Comparison of ENCODE assay signal across 9 mouse cellular contexts in the genomic region with DNA sequence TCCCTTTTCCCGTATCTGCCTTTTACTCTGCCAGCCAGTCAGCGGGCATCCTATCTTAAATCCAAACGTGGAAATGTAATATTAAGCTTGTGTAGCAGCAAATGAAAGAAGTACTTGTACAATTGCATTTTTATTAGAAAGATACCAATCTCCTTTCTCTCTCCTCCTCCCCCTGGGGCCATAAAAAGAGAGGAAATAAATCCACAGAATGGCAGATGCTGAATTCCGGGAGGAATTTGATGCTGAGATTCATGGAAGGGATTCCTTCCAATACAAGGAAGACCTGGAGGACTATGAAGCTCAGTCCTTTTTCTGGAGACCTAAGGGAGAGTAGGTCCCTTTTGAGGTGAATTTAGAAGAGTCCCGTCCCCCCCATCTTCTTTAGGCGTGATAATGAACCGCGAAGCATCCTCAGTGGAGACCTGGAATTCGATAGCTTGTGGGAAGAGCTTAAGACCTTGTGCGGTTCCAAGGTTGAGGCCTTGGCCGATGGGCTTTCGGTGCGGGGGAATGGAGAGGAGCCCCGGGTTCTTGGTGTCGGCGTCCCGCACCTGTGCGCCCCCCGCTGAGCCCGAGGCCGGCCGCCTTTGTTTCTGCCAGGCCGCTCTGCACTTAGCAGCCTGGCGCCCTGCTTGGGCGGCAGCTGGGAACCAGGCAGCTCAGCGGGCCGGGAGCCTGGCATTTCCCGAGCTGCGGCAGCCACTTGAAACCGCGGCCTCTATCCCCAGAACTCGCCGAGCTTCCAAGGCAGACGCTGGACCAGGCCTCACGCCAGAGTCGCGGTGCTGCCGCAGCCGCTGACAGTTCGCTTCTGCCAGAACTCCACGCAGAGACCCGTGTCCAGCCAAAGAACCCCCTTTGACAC. TPM values are rescaled to one million over a fixed set of nuclear protein-coding genes. Genes with fewer than 3 reads are reported as not detected.
DNase-seq lines count a peak whose midpoint lies in the region; ATAC-seq and TF ChIP-seq lines count a peak whose summit lies in the region.
"Had no signal": no experiment of that assay in that cellular context is flagged by ENCODE, and none has a peak within 500 bp of the region (broad histone marks: within the 10 kb centered on the region; RNA-seq: fewer than 3 reads in every experiment).

No protein-coding gene starts in this region.

- H3K36me3 ChIP-seq in lung, embryonic 14.5 days (ENCODE audit: insufficient read depth), result peaks cover 10% of the 10 kb centered on the region
- H3K36me3 ChIP-seq in intestine, embryonic 16.5 days (ENCODE audit: control insufficient read depth, insufficient read depth, low read length), result no peaks in the 10 kb centered on the region
- H3K36me3 ChIP-seq in neural tube, embryonic 15.5 days, result no peaks in the 10 kb centered on the region

- WGBS in lung, embryonic 14.5 days, result 3% methylated on average over 42 of the region's 42 CpGs
- 40% methylated on average over 42 of the region's 42 CpGs for WGBS in intestine, embryonic 16.5 days
- WGBS in neural tube, embryonic 15.5 days, result 8% methylated on average over 42 of the region's 42 CpGs

- ATAC-seq in lung, embryonic 14.5 days (ENCODE audit: insufficient read depth), result no peak
- no peak for ATAC-seq in intestine, embryonic 16.5 days
- no peak for ATAC-seq in neural tube, embryonic 15.5 days (ENCODE audit: low FRiP score)
- ATAC-seq in megakaryocyte-erythroid progenitor cell, adult 5-6 weeks (replicated peaks; ENCODE audit: low FRiP score, low TSS enrichment, poor library complexity, severe bottlenecking), result no peak

- H3K4me2 ChIP-seq in lung, embryonic 14.5 days, result peak overlapping the region; percentile 79
- peak overlapping the region; percentile 69 for H3K4me2 ChIP-seq in intestine, embryonic 16.5 days (ENCODE audit: low read depth, low read length)
- peak overlapping the region; percentile 86 for H3K4me2 ChIP-seq in neural tube, embryonic 15.5 days

- H3K9ac ChIP-seq in lung, embryonic 14.5 days, result peak overlapping the region; percentile 91
- peak overlapping the region; percentile 71 for H3K9ac ChIP-seq in intestine, embryonic 16.5 days (ENCODE audit: low read depth, low read length)
- H3K9ac ChIP-seq in neural tube, embryonic 15.5 days (replicated peaks), result peak overlapping the region; percentile 21

- H3K9me3 ChIP-seq in lung, embryonic 14.5 days (ENCODE audit: low read depth, low read length), result no peaks in the 10 kb centered on the region
- no peaks in the 10 kb centered on the region for H3K9me3 ChIP-seq in intestine, embryonic 16.5 days (ENCODE audit: control insufficient read depth, low read length)
- H3K9me3 ChIP-seq in neural tube, embryonic 15.5 days (replicated peaks), result no peaks in the 10 kb centered on the region

- H3K4me3 ChIP-seq in lung, embryonic 14.5 days (ENCODE audit: low read depth, low read length), result peak overlapping the region; percentile 71
- H3K4me3 ChIP-seq in intestine, embryonic 16.5 days (ENCODE audit: low read length), result peak overlapping the region; percentile 43
- H3K4me3 ChIP-seq in neural tube, embryonic 15.5 days (replicated peaks), result peak overlapping the region; percentile 28

- TF ChIP-seq CTCF in lung, embryonic 14.5 days (IDR thresholded peaks at IDR 0.05; ENCODE audit: low read depth), result no peak

- H3K4me1 ChIP-seq in lung, embryonic 14.5 days (ENCODE audit: insufficient read depth), result peaks cover 17% of the 10 kb centered on the region
- H3K4me1 ChIP-seq in intestine, embryonic 16.5 days (ENCODE audit: control insufficient read depth, insufficient read depth, low read length), result peaks cover 27% of the 10 kb centered on the region
- H3K4me1 ChIP-seq in neural tube, embryonic 15.5 days, result peaks cover 95% of the 10 kb centered on the region

- H3K27me3 ChIP-seq in lung, embryonic 14.5 days (ENCODE audit: insufficient read depth, low read length), result peaks cover 41% of the 10 kb centered on the region
- H3K27me3 ChIP-seq in intestine, embryonic 16.5 days (replicated peaks; ENCODE audit: control insufficient read depth, insufficient read depth, low read length), result peaks cover 22% of the 10 kb centered on the region
- no peaks in the 10 kb centered on the region for H3K27me3 ChIP-seq in neural tube, embryonic 15.5 days (replicated peaks)

- DNase-seq in embryo, embryonic 10 days (ENCODE audit: low spot score), result peak; percentile 57
- no peak for DNase-seq in embryo, embryonic 10.5 days (ENCODE audit: low spot score)
- DNase-seq in lung, embryonic 14.5 days, result peak; percentile 73
- no peak for DNase-seq in lung, adult 18-20 months
- DNase-seq in cerebellum, adult 11-12 months, result no peak

- H3K27ac ChIP-seq in lung, embryonic 14.5 days (ENCODE audit: low read depth), result peak overlapping the region; percentile 98
- peak overlapping the region; percentile 74 for H3K27ac ChIP-seq in intestine, embryonic 16.5 days (ENCODE audit: low read length)
- peak overlapping the region; percentile 91 for H3K27ac ChIP-seq in neural tube, embryonic 15.5 days (replicated peaks)

RNA-seq across cellular contexts. Expression of a gene that starts 3.8 kb away (rescaled TPM):
- 14.4 and 15.2 TPM in 2 replicates for polyA plus RNA-seq in lung, embryonic 14.5 days (2014; fragmentation: Nextera tagmentation; extraction: Ambion mirVana)
- 5.0 and 5.1 TPM in 2 replicates for polyA plus RNA-seq in intestine, embryonic 16.5 days (2015; fragmentation: Nextera tagmentation; extraction: Ambion mirVana)
- 7.2 and 12.0 TPM in 2 replicates for polyA plus RNA-seq in neural tube, embryonic 15.5 days (2015; fragmentation: Nextera tagmentation; extraction: Ambion mirVana)
- 1.4 TPM in 1 of 2 replicates, not detected in the other for total RNA-seq in megakaryocyte-erythroid progenitor cell, adult 5-6 weeks (2014; fragmentation: Nextera tagmentation)
- total RNA-seq in megakaryocyte-erythroid progenitor cell, adult 5-6 weeks (2017), result not detected in 2 replicates
- total RNA-seq: neutrophil, adult 5-6 weeks had no signal

RNA-seq across cellular contexts. Expression of a gene that starts 8.9 kb away (rescaled TPM):
- 2.3 and 2.6 TPM in 2 replicates for polyA plus RNA-seq in lung, embryonic 14.5 days (2014; fragmentation: Nextera tagmentation; extraction: Ambion mirVana)
- 1.5 TPM in 2 replicates for polyA plus RNA-seq in intestine, embryonic 16.5 days (2015; fragmentation: Nextera tagmentation; extraction: Ambion mirVana)
- 1.4 and 3.0 TPM in 2 replicates for polyA plus RNA-seq in neural tube, embryonic 15.5 days (2015; fragmentation: Nextera tagmentation; extraction: Ambion mirVana)
- not detected in 2 replicates for total RNA-seq in megakaryocyte-erythroid progenitor cell, adult 5-6 weeks (2014; fragmentation: Nextera tagmentation)
- total RNA-seq in megakaryocyte-erythroid progenitor cell, adult 5-6 weeks (2017), result not detected in 2 replicates
- total RNA-seq: neutrophil, adult 5-6 weeks had no signal

RNA-seq across cellular contexts. Expression of a gene that starts 10.3 kb away (rescaled TPM):
- polyA plus RNA-seq in lung, embryonic 14.5 days (2014; fragmentation: Nextera tagmentation; extraction: Ambion mirVana), result 1.8 and 1.9 TPM in 2 replicates
- 0.72 and 0.88 TPM in 2 replicates for polyA plus RNA-seq in intestine, embryonic 16.5 days (2015; fragmentation: Nextera tagmentation; extraction: Ambion mirVana)
- polyA plus RNA-seq in neural tube, embryonic 15.5 days (2015; fragmentation: Nextera tagmentation; extraction: Ambion mirVana), result 1.1 and 1.3 TPM in 2 replicates
- not detected in 2 replicates for total RNA-seq in megakaryocyte-erythroid progenitor cell, adult 5-6 weeks (2014; fragmentation: Nextera tagmentation)
- 0.34 TPM in 1 of 2 replicates, not detected in the other for total RNA-seq in megakaryocyte-erythroid progenitor cell, adult 5-6 weeks (2017)
- total RNA-seq: neutrophil, adult 5-6 weeks had no signal

RNA-seq across cellular contexts. Expression of a gene that starts 23.1 kb away (rescaled TPM):
- polyA plus RNA-seq in lung, embryonic 14.5 days (2014; fragmentation: Nextera tagmentation; extraction: Ambion mirVana), result 7.0 and 7.7 TPM in 2 replicates
- polyA plus RNA-seq in intestine, embryonic 16.5 days (2015; fragmentation: Nextera tagmentation; extraction: Ambion mirVana), result 1.7 and 2.4 TPM in 2 replicates
- 2.3 and 5.7 TPM in 2 replicates for polyA plus RNA-seq in neural tube, embryonic 15.5 days (2015; fragmentation: Nextera tagmentation; extraction: Ambion mirVana)
- 1.9 and 2.2 TPM in 2 replicates for total RNA-seq in megakaryocyte-erythroid progenitor cell, adult 5-6 weeks (2014; fragmentation: Nextera tagmentation)
- total RNA-seq in megakaryocyte-erythroid progenitor cell, adult 5-6 weeks (2017), result 0.46 and 0.66 TPM in 2 replicates
- total RNA-seq: neutrophil, adult 5-6 weeks had no signal

RNA-seq across cellular contexts. Expression of a gene that starts 36.0 kb away (rescaled TPM):
- 58.3 and 58.5 TPM in 2 replicates for polyA plus RNA-seq in lung, embryonic 14.5 days (2014; fragmentation: Nextera tagmentation; extraction: Ambion mirVana)
- 15.3 and 15.5 TPM in 2 replicates for polyA plus RNA-seq in intestine, embryonic 16.5 days (2015; fragmentation: Nextera tagmentation; extraction: Ambion mirVana)
- 26.8 and 73.9 TPM in 2 replicates for polyA plus RNA-seq in neural tube, embryonic 15.5 days (2015; fragmentation: Nextera tagmentation; extraction: Ambion mirVana)
- 1.1 and 2.6 TPM in 2 replicates for total RNA-seq in megakaryocyte-erythroid progenitor cell, adult 5-6 weeks (2014; fragmentation: Nextera tagmentation)
- 0.56 and 0.76 TPM in 2 replicates for total RNA-seq in megakaryocyte-erythroid progenitor cell, adult 5-6 weeks (2017)
- total RNA-seq: neutrophil, adult 5-6 weeks had no signal

Comparison
In these comparisons a context has a peak if more than half of its experiments do, and no peak if none do; other contexts are left out.
1. DNase-seq: peak in embryo, embryonic 10 days (single experiment) and lung, embryonic 14.5 days (single experiment); none in embryo, embryonic 10.5 days (single experiment), lung, adult 18-20 months (0 of 2) and cerebellum, adult 11-12 months (single experiment).
2. H3K9ac ChIP-seq: peak in every context shown above with its lines; median percentile 91 in lung, embryonic 14.5 days; 71 in intestine, embryonic 16.5 days; 21 in neural tube, embryonic 15.5 days.
3. Peak in every context shown above with its lines, with median percentiles within 50 percentile points of each other: H3K27ac ChIP-seq, H3K4me2 ChIP-seq and H3K4me3 ChIP-seq.